Mouse (Mus musculus): ENCODE measurements around the gene Ano4. TPM values are rescaled to one million over a fixed set of nuclear protein-coding genes. Genes with fewer than 3 reads are reported as not detected.

Gene Ano4
- total and polyA plus RNA-seq, 2 experiments = 0.09 TPM; not detected in 1

- WGBS = 68% methylated on average over 4 of the region's 4 CpGs
- Histone ChIP-seq H3K9ac (ENCODE audit: low read depth, low read length) (no peak overlapping the region), H3K27ac (replicated peaks; ENCODE audit: insufficient read depth, low read depth, low read length) (no peak overlapping the region), H3K79me2 (ENCODE audit: control insufficient read depth, insufficient read depth, low read length) (no peaks in the 10 kb centered on the region), H3K4me3 (ENCODE audit: insufficient read depth, low read depth, low read length) (no peak overlapping the region), H3K36me3 (ENCODE audit: control insufficient read depth, insufficient read depth, low read length) (no peaks in the 10 kb centered on the region), H3K27me3 (ENCODE audit: control insufficient read depth, insufficient read depth, low read length) (no peaks in the 10 kb centered on the region), H3K4me1 (ENCODE audit: control insufficient read depth, insufficient read depth, low read length) (no peaks in the 10 kb centered on the region)
- TF ChIP-seq POLR2A (IDR thresholded peaks at IDR 0.05; ENCODE audit: extremely low read depth, insufficient read depth, low read length) (no peak), CTCF (IDR thresholded peaks at IDR 0.05; ENCODE audit: low read depth, low read length) (no peak)
- DNase-seq (ENCODE audit: extremely low read depth, low read depth, low spot score) = no peak
Observed at GRCm38 (mm10) chr10:89177921-89178320, 166.6 kb downstream of the Ano4 start.

DNA sequence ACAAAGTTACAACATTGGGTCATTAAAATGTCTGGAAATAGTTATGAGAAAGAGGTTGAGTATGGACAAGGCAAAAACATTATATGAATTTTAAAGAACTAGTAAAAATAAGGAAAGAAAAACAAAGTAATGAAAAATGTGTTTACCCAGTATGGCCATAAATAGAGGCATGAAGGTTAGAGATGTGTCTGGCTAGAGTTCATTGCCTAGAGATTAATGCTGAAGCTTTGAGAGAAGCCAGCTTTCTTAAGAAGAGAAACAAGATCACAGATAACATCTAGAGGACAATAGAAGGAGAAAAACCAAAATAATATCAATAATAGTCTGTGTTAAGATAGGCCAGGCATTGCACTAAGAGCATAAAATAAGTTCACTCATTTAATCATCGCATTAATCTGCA is 180.0 kb downstream of the Ano4 start:
- TF ChIP-seq POLR2A (IDR thresholded peaks at IDR 0.05; ENCODE audit: extremely low read depth, insufficient read depth, low read length) (no peak), CTCF (IDR thresholded peaks at IDR 0.05; ENCODE audit: low read depth, low read length) (no peak)
- H3K36me3 ChIP-seq (ENCODE audit: control insufficient read depth, insufficient read depth, low read length) = no peaks in the 10 kb centered on the region
- H3K4me3 ChIP-seq (ENCODE audit: insufficient read depth, low read depth, low read length) = no peak overlapping the region
- H3K4me1 ChIP-seq (ENCODE audit: control insufficient read depth, insufficient read depth, low read length) = no peaks in the 10 kb centered on the region
- H3K27me3 ChIP-seq (ENCODE audit: control insufficient read depth, insufficient read depth, low read length) = 0 out of 2 replicates have a peak, but pooled peaks cover 4% of the 10 kb centered on the region
- no peak for DNase-seq (ENCODE audit: extremely low read depth, low read depth, low spot score)
- H3K27ac ChIP-seq (replicated peaks; ENCODE audit: insufficient read depth, low read depth, low read length) = no peak overlapping the region
- no peaks in the 10 kb centered on the region for H3K79me2 ChIP-seq (ENCODE audit: control insufficient read depth, insufficient read depth, low read length)
- no peak overlapping the region for H3K9ac ChIP-seq (ENCODE audit: low read depth, low read length)
- WGBS = 88% methylated on average over 1 of the region's 1 CpGs

DNA sequence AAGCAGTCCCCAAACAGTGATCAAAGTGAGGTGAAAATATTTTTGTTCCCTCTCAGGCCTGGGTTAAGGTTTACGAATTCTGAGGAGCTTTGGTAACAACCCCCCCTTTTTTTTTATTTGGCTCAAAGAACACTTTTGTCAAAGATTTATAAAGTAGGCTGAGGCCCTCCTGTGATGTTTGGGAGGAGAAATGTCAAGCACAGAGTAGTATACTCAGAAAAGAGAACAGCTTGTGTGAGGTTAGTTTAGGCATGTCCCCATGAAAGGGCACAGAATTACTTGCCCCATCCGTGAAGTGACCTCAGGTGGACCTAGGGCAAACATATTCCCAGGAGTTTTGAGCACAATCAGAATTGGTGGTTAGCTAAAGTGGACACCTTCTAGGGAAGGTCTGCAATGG is 189.1 kb downstream of the Ano4 start:
- TF ChIP-seq CTCF (IDR thresholded peaks at IDR 0.05; ENCODE audit: low read depth, low read length) (no peak), POLR2A (IDR thresholded peaks at IDR 0.05; ENCODE audit: extremely low read depth, insufficient read depth, low read length) (no peak)
- Histone ChIP-seq H3K36me3 (ENCODE audit: control insufficient read depth, insufficient read depth, low read length) (no peaks in the 10 kb centered on the region), H3K9ac (ENCODE audit: low read depth, low read length) (no peak overlapping the region), H3K4me3 (ENCODE audit: insufficient read depth, low read depth, low read length) (no peak overlapping the region), H3K27ac (replicated peaks; ENCODE audit: insufficient read depth, low read depth, low read length) (no peak overlapping the region), H3K27me3 (ENCODE audit: control insufficient read depth, insufficient read depth, low read length) (no peaks in the 10 kb centered on the region), H3K4me1 (ENCODE audit: control insufficient read depth, insufficient read depth, low read length) (no peaks in the 10 kb centered on the region), H3K79me2 (ENCODE audit: control insufficient read depth, insufficient read depth, low read length) (no peaks in the 10 kb centered on the region)
- 67% methylated on average over 2 of the region's 2 CpGs for WGBS
- DNase-seq (ENCODE audit: extremely low read depth, low read depth, low spot score) = no peak

GRCm38 (mm10) chr10:89154797-89155465 is 189.6 kb downstream of the Ano4 start:
- TF ChIP-seq CTCF (IDR thresholded peaks at IDR 0.05; ENCODE audit: low read depth, low read length) (no peak), POLR2A (IDR thresholded peaks at IDR 0.05; ENCODE audit: extremely low read depth, insufficient read depth, low read length) (no peak)
- no peak for DNase-seq (ENCODE audit: extremely low read depth, low read depth, low spot score)
- H3K9ac ChIP-seq (ENCODE audit: low read depth, low read length) = no peak overlapping the region

GRCm38 (mm10) chr10:89149166-89149565 is 195.4 kb downstream of the Ano4 start:
- Histone ChIP-seq H3K9ac (ENCODE audit: low read depth, low read length) (no peak overlapping the region), H3K36me3 (ENCODE audit: control insufficient read depth, insufficient read depth, low read length) (no peaks in the 10 kb centered on the region), H3K27ac (replicated peaks; ENCODE audit: insufficient read depth, low read depth, low read length) (no peak overlapping the region), H3K4me1 (ENCODE audit: control insufficient read depth, insufficient read depth, low read length) (no peaks in the 10 kb centered on the region), H3K4me3 (ENCODE audit: insufficient read depth, low read depth, low read length) (no peak overlapping the region), H3K79me2 (ENCODE audit: control insufficient read depth, insufficient read depth, low read length) (no peaks in the 10 kb centered on the region), H3K27me3 (ENCODE audit: control insufficient read depth, insufficient read depth, low read length) (no peaks in the 10 kb centered on the region)
- WGBS = 86% methylated on average over 11 of the region's 11 CpGs
- TF ChIP-seq POLR2A (IDR thresholded peaks at IDR 0.05; ENCODE audit: extremely low read depth, insufficient read depth, low read length) (no peak), CTCF (IDR thresholded peaks at IDR 0.05; ENCODE audit: low read depth, low read length) (no peak)
- no peak for DNase-seq (ENCODE audit: extremely low read depth, low read depth, low spot score)

More at GRCm38 (mm10) chr10:89154797-89155465, 189.6 kb downstream of the Ano4 start:
- no peaks in the 10 kb centered on the region for H3K79me2 ChIP-seq (ENCODE audit: control insufficient read depth, insufficient read depth, low read length)
- WGBS = 75% methylated on average over 2 of the region's 2 CpGs
- no peak overlapping the region for H3K4me3 ChIP-seq (ENCODE audit: insufficient read depth, low read depth, low read length)
- H3K27me3 ChIP-seq (ENCODE audit: control insufficient read depth, insufficient read depth, low read length) = no peaks in the 10 kb centered on the region
- H3K4me1 ChIP-seq (ENCODE audit: control insufficient read depth, insufficient read depth, low read length) = no peaks in the 10 kb centered on the region
- H3K27ac ChIP-seq (replicated peaks; ENCODE audit: insufficient read depth, low read depth, low read length) = no peak overlapping the region
- H3K36me3 ChIP-seq (ENCODE audit: control insufficient read depth, insufficient read depth, low read length) = no peaks in the 10 kb centered on the region

GRCm38 (mm10) chr10:89121391-89121790 is 223.2 kb downstream of the Ano4 start:
- H3K79me2 ChIP-seq (ENCODE audit: control insufficient read depth, insufficient read depth, low read length) = no peaks in the 10 kb centered on the region
- no peak overlapping the region for H3K27ac ChIP-seq (replicated peaks; ENCODE audit: insufficient read depth, low read depth, low read length)
- no peak overlapping the region for H3K9ac ChIP-seq (ENCODE audit: low read depth, low read length)
- no peaks in the 10 kb centered on the region for H3K27me3 ChIP-seq (ENCODE audit: control insufficient read depth, insufficient read depth, low read length)
- no peak for DNase-seq (ENCODE audit: extremely low read depth, low read depth, low spot score)
- WGBS = 53% methylated on average over 6 of the region's 6 CpGs
- H3K4me3 ChIP-seq (ENCODE audit: insufficient read depth, low read depth, low read length) = no peak overlapping the region
- TF ChIP-seq CTCF (IDR thresholded peaks at IDR 0.05; ENCODE audit: low read depth, low read length) = no peak
- no peak for TF ChIP-seq POLR2A (IDR thresholded peaks at IDR 0.05; ENCODE audit: extremely low read depth, insufficient read depth, low read length)
- no peaks in the 10 kb centered on the region for H3K4me1 ChIP-seq (ENCODE audit: control insufficient read depth, insufficient read depth, low read length)
- no peaks in the 10 kb centered on the region for H3K36me3 ChIP-seq (ENCODE audit: control insufficient read depth, insufficient read depth, low read length)
